Mouse (Mus musculus) left cerebral cortex, adult 11 months (tissue): ENCODE results near the gene Nupl1.

Source experiments
- DNase-seq: peaks from one replicate; pipeline ENCODE4 v3.0.0; 2022; ENCODE audit warnings: low spot score

Gene Nupl1

GRCm38 (mm10) chr14:60251281-60252003 lies at the start of gene Nupl1, which contains the start of gene Gm49336:
TSS of gene Nupl1 (minus strand) at chr14:60251431.
TSS of gene Gm49336 (minus strand) at chr14:60251507.
- DNase-seq, result peak; percentile 97

DNA sequence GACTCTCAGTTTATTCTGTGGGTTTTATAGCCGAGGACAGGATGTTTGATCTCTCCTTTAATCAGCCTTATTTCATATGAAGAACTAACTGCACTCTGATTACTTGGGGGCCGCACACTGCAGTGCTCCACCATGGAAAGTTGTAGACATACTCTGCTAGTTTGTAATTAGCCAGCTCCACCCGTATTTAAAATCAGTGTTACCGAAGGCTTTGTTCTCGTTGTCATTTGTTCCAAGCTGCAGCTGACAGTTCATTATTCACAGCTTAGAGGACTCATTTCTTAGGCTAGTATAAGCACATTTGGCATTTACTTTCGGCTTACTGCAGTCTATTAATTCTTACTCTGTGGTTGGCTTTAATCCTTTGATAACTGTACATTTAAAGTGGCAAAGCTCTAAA lies 49.8 kb upstream of the Nupl1 start:
- DNase-seq, result no peak

- DNase-seq, result no peak
Measured at GRCm38 (mm10) chr14:60300224-60300991, 49.2 kb upstream of the Nupl1 start.

GRCm38 (mm10) chr14:60295531-60295930 lies 44.3 kb upstream of the Nupl1 start:
- no peak for DNase-seq

GRCm38 (mm10) chr14:60290363-60290762 lies 39.1 kb upstream of the Nupl1 start:
- no peak for DNase-seq

GRCm38 (mm10) chr14:60286194-60286863 lies 35.1 kb upstream of the Nupl1 start:
- no peak for DNase-seq

GRCm38 (mm10) chr14:60275301-60276276 lies 24.4 kb upstream of the Nupl1 start:
- no peak for DNase-seq

DNA sequence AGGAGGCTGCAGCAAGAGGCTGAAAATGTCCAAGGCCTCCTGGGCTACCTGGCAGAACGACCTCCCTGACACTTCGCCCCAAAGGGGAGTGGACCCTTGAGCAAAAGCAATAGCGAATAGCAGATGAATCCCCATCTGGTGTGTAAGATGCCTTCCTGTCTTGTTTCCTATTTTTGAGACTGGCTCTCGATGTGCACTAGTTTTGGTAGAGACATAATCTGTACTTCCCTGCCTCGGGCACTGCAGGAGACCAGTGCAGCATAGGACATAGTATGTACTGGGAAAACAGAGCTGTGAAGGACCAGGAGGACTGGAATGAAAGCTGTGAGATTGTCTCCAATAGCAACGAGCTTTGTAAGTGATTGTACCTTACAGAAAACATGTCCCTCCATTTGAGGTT lies 22.1 kb upstream of the Nupl1 start:
- DNase-seq, result no peak

- DNase-seq, result no peak
Measured at GRCm38 (mm10) chr14:60269333-60269732, 18.1 kb upstream of the Nupl1 start.

- peak; percentile 94 for DNase-seq
Measured at GRCm38 (mm10) chr14:60264990-60265876, 14.0 kb upstream of the Nupl1 start, which contains the start of gene Mtmr6. TSS of gene Mtmr6 (plus strand) at chr14:60265228.

- DNase-seq, result no peak
Measured at GRCm38 (mm10) chr14:60262316-60262715, 11.1 kb upstream of the Nupl1 start.

DNA sequence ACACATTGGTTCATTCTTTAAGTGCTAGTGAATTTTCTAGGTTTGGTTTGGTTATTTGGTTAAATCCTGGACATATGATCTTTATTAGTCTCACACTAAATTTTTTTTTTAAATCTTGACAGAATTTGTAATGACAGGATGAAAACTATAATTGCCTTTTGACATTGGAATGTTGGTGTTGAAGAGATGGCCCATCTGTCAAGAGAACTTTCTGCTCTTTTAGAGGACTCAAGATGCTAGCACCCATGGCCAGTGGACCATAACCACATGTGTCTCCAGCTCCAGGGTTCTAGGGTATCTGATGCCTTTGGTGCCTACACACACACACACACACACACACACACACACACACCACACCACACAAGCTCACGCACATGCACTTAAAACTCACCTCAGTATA lies 6.6 kb upstream of the Nupl1 start:
- DNase-seq, result no peak

DNA sequence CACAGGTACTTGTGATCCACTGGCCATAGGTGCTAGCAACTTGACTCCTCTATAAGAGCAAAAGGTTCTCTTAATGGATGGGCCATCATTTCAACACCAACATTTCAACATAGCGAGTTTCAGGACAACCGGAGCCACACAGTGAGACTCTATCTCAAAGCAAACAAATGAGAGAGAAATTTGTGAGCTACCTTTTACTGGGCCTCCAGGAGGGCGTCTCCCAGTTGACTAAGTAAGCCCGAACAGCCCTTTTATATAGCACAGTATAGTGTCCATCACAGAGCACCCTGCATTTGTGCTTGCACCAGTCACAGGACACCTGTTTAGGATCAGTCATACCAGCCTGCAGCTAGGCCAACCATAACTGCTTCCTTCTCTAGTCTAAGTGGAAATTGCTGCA lies 5.9 kb upstream of the Nupl1 start:
- DNase-seq, result no peak

DNA sequence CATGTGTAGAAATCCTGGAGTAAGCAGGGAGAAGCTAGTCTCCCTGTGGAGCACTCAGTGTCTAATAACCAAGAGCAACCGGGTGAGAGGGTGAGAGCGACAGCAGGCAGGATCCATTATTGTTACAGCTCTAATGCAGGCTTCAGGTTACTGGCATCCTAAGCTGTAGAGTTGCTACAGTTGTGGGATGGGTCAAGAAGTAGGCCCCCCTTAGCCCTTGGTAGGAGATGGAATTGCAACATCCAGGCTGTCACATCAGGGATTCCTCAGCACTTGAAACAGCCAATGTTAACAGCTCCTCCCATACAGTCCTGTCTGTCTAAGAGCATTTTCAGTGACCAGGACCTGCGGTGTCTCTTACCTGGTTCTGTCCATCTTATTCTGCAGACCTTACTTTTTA lies 5.1 kb upstream of the Nupl1 start:
- no peak for DNase-seq

- DNase-seq, result no peak
Measured at GRCm38 (mm10) chr14:60254774-60255173, 3.5 kb upstream of the Nupl1 start.

DNA sequence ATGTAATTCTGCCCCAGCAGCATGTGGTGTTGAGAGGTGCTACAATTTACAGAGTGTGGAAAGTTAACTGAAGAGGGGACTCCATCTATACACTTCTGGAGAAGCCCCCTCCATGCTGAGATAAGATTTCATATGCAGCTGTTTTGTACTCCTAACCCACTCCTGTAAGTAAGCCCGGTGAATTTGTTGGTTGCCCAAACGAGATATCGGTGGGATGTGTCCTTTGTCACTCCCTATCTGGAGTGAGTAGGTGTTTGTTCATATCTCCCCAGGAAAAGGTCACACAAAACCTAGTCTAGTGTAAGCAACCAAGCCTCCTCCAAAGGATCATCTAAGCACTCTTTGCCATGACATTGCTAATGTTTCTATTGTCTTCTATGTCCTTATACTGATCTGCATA lies 2.2 kb upstream of the Nupl1 start:
- no peak for DNase-seq

DNA sequence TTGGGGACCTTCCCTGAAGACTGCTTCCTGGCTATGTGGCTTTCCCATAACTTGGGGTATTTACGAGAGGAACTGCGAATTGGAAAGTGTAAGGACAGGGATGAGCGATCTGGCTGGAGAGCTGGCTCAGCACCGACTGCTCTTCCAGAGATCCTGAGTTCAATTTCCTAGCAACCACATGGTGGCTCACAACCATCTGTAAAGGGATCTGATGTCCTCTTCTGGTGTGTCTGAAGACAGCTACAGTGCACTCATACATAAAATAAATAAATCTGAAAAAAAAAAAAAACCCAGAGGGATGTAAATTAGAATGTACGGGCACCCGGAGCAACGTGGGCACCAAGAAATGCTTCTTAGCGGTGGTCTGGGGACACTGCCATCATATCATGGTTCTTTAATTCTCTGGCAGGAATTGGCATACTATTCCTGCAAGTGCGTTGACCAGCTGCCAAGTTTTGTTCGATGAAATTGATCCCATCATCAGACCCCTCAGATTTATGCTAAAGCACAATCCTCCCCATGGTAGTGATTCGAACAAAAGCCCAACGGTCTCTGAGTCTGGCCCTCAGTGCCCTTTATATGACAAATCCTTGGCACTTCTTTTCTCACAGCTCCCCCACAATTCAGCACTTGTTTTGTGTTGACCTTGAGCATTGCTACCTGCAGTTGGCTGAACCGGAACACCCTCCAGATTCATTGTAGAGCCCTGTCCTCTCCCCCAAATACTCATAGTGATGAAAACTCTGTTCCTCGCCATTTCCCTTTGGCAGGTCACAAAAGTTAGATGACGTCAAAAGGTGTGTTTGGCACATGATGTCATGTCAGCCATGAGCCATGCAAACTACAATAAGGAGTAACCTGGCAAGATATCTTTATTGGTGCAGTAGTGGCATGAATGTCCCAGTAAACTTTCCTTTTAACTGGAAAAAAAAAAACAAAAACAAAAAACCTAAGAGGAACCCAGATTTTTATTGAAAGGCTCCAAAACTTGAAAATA lies 1.1 kb upstream of the Nupl1 start:
- DNase-seq, result no peak

DNA sequence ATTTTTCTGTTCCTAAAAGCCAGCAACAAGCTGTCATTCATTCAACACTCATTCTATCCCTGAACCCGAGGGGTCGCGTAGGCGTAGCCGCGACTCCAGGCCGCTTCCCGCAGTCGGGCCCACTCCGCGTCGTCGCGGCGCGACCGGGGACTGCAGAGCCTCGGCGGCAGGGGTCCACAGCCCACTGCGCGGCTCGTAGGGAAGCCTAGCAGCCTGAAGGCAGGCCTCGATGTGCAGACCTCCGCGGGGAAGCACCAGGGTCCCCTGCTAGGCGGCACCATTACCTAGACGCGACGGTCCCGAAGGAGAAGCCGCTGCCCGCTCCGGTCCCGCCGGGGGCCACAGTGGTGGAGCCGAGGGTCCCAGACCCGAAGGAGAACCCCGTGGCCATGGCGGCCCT lies 352 bp downstream of the Nupl1 start:
- DNase-seq, result no peak

GRCm38 (mm10) chr14:60250366-60250765 lies 865 bp downstream of the Nupl1 start:
- DNase-seq, result no peak
